Mouse (Mus musculus): ENCODE data around the gene Tnp1.

- no peak for TF ChIP-seq POLR2A (IDR thresholded peaks at IDR 0.05; ENCODE audit: low read depth, low read length)
- TF ChIP-seq CTCF (IDR thresholded peaks at IDR 0.05; ENCODE audit: extremely low read depth, insufficient read length, insufficient replicate concordance, low read depth, low read length): no peak
Measured at GRCm38 (mm10) chr1:73002637-73003036, 13.1 kb downstream of the Tnp1 start.

Measured in small intestine, adult 2 months (tissue).